Mouse (Mus musculus): ENCODE data around the gene Wasf1.

Gene Wasf1

DNA sequence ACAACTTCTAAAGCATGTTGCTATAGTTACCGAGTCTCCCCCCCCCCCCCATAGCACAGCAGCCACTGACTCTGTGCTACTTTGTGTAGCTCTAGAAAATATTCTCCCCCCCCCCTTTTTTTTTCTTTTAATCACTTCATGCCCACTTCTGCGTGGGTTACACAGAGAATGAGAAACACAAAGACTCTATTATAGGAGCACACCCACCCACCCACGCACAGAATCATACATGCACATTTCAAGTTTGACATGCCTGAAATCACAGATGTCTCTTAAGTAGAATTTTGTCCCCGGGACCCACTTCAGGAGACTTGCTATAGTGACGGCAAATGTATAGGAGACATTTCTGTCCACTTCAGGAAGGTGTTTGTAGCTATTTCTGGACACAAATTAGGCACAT is 88.0 kb downstream of the Wasf1 start:
- no peak for DNase-seq (ENCODE audit: low spot score in 2 of 2)

DNA sequence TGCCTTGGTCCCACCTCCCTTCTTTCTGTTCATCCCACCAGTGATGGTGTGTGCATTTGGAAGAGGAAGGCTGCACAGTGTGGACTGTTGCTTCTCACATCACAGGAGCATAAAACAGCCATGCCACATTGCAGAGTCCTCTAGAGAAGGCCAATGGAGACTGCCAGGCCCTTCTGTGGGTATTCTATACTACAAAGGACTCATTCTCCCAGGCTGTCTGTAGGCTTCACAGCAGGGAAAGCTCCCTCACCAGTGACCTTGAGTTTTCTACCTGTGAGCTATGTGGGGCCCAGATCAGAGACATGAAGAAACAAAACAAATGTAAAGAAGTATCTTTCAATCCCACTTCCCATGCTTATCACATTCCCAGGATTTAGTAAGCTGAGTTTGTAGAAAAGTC is 100.5 kb downstream of the Wasf1 start:
- DNase-seq (ENCODE audit: low spot score in 2 of 2) = no peak

DNA sequence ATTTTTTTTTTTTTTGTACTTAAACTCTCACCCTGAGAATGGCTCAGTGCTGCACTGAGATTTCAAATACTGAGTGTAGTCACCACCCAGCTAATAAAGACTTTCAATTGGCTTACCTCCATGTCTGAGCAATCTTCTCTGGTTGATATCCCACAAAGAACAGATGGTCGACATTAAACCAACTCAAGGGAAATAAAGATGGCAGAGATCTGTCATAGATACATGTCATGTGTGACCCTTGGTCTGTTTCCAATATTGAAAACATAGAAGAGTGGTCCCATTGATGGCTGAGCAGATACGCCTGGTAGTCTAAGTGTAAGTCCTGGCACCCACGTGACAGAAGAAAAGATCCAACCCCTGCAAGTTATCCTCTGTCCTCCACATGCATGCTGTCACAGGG is 101.3 kb downstream of the Wasf1 start:
- DNase-seq (ENCODE audit: low spot score in 2 of 2) = no peak

DNA sequence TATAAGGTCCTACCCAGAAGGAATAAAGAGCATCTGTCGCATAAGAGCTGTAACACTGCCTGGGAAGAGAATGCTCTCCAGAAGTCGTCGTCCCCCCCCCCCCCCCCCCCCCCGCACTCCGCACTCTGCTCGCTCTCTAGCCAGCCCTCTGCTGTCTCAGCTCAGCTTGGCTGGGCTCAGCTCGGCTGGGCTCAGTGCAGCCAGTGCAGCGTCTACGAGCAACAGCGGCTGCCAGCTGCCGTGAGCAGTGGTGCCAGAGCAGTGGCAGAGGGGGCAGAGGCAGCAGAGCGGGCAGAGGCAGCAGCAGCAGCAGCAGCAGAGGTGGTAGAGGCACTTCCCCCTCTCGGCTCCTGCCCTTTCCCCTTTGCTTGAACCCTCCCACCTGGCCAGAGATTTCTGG is 102.1 kb downstream of the Wasf1 start:
- DNase-seq (ENCODE audit: low spot score in 2 of 2) = no peak
